Mouse (Mus musculus): Measurements from ENCODE around the gene Hcn1.

The Hcn1 gene

DNA sequence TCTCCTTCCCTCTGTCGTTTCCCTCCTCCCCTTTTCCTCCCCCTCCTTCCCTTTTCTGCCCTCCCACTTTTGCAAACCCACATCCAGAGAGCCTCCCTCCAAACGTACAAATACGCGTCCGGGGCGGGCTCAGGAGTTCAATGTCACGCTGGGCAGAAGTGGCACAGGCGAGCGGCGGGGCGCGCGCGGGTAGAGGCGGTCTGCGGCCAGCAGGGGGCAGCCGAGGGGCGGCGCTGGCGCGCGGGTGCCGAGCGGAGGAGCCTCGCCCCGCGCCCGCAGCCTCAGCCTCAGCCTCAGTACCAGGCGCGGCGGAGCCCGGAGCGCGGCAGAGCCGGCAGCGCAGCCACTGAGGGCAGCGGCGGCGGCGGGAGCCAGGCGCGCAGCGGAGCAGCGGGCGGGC, at the start of gene Hcn1:
Hcn1 (plus strand) TSS at position 140 of the 400 bp plus-strand sequence.
- peak; percentile 63 for DNase-seq

DNA sequence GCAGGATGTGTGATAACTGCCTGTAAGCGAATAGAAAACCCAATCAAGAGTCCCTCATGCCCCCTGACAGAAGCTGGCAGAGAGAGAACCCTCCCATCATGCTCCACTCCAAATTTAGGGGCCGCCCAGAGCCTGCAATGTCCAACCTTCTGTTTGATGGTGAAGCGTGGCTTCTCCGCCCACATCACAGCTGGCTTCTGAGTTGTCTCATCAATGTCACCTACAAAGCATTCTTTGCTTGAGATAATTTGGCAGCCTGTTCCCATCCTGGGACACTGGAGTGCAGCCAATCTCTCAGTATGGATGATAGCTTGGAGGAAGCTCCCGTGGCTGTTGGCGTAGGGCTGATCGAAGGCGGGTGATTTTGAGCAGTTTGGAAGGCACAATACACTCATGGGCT, 34.9 kb upstream of the Hcn1 start:
- no peak for DNase-seq

DNA sequence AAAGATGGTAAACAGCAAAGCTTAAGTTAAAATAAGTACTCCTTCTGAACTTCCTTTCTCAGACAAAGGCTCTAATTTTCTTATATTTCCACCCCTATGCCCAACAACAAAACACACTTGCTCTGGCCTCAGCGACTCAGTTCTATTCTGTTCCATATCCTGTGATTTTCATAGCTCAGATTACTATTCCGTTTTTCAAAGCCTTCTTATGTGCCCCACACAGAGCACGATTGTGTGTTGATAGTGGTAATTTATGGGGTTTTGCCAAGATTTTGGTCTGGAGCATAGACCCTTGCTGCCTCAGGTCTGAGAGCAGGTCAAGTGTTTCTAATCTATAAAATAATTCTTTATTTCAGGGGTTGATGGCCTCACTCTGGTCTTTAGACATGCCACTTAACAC, 30.4 kb upstream of the Hcn1 start:
- no peak for DNase-seq

DNA sequence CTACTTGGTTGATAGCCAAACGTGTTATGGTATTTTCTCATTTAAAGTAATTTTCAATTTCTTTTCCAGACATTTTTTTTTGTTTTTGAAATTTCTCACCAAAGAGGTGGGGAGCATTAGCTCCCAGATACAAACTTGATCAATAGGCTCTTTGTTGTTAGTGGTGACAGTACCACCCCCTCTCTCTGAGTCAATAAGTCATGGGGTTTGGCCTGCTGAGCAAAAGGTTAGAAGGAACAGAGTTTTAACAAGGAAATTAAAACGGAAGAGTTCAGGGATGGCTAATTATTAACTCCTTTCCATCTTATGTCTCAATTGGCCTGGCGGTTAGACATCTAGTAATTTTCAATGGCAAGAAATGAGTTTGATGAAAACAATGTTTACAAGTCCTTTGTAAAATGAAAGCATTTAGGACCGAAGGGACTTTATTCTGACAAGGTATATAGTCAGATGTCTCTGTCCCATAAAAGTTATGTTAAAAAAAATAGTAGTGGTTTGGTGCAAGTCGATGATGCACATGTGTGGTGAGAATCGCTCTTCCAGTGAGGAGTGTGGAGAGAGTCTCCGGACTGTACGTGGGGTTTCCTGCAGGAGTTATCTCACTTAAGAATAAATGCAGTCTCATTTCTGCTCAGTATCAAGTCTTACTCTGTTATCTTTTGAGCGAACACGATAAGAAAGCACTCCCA, 7.5 kb upstream of the Hcn1 start:
- DNase-seq: no peak

DNA sequence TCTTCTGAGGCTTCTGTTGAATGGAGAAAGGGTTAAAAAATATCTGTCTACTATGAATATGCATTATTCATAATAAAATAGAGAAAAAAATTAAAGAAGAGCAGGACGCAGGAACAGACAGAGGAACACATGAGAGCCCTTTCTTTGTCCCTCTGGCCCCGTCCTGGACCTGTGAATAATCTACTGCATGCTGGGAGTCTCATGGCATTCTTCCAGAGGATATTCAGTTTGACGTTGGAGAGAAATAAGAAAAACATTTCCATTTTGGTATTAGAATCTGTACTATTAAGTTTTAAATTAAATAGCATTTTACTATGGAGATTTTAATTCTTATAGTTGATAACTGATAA, 7.0 kb upstream of the Hcn1 start:
- no peak for DNase-seq

DNA sequence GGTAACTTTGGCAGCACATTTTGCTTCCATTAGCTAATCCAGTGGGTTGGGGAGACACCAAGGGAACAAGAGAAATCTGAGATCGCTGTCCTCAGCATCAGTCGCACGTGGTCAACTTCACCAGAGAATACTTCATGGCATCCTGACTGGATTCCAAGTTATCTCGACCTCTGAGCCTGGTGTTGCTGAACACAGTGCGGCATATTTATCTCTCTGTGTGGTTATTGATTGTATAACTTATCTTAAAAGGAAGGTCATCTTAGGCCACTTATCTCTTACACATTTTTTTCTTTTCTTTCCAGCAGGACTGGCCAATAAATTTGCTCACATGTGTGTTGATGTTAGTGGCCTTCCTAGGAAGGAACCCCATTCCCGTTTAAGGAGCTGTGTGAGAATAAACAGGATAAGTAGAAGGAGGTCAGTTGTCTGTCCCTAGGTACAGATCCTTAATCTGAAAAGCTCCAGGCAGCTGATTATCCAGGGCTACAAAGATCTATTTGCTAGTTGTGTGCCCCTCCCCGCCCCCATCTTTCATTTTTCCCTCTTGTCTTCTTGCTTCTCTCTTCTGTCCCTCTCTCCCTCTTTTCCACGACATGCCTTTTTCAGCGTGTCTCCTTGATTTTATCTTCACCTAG, 672 bp upstream of the Hcn1 start:
- DNase-seq: no peak

DNA sequence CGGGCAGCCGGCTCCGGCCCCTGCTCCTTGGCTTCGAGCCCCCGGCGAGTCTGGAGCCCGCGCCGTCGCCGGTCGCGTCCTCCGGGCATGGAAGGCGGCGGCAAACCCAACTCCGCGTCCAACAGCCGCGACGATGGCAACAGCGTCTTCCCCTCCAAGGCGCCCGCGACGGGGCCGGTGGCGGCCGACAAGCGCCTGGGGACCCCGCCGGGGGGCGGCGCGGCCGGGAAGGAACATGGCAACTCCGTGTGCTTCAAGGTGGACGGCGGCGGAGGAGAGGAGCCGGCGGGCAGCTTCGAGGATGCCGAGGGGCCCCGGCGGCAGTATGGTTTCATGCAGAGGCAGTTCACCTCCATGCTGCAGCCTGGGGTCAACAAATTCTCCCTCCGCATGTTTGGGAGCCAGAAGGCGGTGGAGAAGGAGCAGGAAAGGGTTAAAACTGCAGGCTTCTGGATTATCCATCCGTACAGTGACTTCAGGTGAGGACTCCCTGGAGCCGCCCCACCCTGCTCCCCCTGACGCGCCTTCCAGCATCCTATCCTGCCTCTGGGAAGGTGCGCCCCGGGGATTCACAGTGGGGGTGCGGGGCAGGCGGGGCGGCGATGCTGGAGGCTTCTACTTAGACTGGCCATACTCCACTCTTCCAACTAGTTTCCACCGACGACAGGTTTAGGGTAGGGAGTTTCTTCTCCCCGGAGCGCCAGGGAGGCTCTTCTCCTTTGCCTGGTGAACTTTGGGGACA, 668 bp downstream of the Hcn1 start:
- DNase-seq: no peak

DNA sequence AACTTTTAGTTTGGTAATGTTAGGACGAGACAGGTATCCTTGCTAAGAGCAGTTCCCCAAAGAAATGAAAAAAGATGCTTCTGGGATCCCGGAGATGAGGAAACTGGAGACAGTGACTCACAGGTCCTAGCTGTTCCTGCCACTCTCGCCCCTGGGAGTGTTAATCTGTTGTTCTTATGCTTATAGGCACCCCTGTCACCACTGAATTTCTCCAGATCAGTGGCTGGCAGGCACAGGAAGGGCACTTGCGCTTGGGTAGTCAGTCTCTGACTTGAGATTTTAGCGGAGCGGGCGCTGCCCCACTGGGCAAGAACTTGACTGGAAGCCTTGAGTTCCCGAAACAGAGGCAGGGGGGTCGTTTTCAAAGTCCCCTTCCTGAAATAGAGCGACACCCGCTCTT, 1.3 kb downstream of the Hcn1 start:
- DNase-seq: no peak

DNA sequence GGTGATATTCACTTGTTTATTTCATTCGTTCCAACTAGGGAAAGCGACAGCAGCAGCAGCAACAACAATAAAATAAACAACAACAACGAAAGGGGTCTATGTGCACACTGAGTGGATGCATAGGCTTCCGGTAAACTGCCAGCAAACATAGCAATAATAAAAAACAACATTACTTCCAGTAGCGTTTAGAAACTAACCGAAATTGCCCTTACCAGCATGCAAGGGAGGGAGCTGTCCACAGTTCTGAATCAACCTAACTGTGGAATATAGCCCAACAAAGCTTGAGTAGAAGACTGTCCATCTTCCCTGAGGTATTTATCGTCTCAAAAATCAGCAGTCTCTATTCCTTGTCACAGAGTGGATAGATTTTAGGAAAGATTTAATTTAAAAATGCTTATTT, 2.0 kb downstream of the Hcn1 start:
- no peak for DNase-seq

DNA sequence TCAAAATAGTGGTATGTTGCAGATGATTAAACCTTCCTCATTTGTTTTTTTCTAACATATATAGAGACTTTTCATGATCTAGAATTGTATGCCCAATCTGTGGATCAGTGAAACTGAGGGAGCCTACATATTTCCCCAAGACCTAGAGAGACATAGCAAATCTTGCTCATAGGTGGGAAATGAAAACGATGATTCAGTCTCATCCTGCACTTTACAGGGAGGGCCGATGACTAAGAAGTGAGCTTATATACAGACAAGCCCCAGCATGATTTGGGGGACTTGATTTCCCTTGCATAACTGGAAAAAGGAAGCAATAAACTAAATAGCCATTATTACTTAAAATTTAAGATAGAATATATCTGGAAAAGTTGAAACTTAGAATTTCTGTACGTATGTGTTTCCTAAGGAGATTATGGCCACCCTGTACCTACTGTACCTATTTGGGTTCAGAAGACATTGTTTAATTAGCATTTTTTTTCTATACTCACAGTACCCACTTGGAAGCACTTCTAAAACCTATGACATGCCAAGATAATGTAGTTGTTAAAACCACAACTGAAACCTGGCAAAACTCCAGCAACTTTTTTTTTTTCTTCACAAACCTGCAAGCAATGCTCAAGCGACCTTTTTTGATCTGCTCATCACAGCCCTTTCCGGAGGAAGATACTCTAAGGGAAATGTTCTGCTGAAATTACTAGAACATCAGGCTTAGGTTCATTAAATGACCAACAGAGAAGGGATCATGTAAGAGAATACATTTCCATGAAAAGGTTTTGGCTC, 3.0 kb downstream of the Hcn1 start:
- no peak for DNase-seq

DNA sequence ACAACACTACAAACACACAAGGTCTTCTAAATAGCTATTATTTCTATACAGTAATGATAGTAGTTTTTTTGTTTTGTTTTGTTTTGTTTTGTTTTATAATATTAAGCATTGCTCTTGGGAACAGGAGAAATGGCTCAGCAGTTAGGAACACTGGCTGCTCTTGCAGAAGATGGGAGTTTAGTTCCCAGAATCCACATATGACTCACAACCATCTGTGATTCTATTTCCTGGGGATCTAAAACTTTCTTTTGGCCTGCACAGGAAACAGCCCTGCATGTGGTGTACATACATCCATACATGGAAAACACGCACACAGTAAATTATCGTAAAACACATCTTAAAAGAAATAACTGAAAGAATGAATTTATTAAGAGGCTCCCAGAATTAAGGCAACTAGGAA, 9.8 kb downstream of the Hcn1 start:
- DNase-seq: no peak

DNA sequence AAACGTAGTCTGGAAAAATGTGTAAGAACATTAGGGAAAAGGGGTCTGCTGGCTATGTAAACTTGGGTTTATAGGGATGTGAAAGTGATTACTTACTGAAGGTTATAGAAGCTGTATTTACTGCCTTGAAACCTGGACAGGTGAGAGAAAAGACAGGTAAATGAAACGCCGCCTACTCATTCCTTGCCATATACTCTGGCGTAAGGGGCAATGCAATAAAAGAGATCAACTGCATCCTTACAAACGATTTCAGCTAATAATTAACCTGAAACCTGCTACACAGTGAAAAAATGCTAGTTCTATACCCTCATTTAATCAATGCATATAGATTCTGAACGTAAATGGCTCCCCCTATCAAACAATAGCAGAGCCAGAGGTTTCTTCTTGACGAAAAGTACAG, 17.4 kb downstream of the Hcn1 start:
- DNase-seq: no peak

DNA sequence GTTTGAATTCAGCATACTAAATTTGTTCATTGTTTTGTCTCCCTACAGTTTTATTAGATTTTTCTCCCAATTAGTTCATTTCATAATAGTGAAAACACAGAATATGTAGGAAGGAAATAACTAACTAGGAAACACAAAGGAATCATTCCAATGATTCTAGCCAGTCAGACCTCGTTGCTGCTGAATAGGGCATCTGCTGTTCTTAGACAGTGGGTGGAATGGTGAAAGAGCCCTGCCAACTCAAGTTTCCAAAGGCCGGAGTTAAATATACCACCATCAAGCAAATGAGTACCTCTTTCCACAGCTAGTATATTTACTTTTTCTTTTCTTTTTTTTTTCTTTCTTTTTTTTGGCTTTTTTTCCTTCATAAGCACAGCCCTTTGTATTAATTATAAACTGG, 55.4 kb downstream of the Hcn1 start:
- DNase-seq: no peak

DNA sequence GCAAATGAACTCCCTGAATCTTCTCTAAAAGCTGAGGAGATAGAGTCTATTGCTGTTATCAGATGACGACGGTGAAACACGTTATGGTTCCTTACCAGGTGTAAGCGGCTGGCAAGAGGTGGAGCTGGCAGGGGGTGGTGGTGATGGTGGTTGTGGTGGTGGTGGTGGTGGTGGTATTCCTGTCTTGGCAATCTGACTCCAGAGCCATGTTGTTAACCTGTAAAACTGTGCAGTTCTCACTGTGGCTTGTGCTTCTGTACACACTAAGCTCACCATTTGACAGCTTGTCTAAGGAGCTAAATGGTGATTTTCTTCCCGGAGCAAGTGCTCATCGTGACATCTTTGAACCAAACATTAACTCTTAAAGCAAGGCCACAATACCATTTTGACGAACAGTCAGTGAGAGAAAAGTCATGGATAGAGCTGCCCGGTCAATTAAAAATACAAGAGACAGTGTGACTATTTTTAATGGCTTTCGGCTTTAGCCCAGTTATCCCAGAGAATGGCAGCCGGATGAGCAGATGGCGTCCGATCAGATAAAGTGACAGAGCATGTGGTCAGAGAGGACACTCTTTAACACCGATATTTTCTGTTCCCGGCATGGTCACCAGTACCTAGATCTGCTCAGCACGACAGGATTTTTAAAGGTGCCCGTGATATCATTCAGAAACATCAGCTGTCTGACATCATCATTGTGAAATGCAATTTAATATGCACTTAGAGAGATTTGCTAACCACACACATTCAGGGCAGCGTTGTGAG, 56.5 kb downstream of the Hcn1 start:
- DNase-seq: no peak

DNA sequence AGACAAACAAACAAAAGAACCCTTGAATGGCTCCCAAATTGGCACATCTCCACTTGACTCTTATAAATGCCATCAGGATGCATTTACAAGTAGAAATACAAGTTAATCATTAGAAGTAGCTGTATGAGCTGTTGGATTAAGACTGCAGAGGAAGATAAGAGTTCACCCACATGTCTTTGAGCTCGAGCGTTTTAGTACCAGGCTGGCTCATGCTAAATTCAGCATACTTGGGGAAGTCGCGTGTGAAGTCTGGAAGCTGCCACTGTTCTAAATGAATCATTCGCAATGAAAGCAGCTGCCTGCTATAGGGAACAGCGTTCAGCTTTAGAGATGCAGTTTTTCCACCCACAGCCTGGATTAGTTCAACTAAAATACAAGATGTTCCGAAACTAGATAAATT, 57.4 kb downstream of the Hcn1 start:
- DNase-seq: no peak

DNA sequence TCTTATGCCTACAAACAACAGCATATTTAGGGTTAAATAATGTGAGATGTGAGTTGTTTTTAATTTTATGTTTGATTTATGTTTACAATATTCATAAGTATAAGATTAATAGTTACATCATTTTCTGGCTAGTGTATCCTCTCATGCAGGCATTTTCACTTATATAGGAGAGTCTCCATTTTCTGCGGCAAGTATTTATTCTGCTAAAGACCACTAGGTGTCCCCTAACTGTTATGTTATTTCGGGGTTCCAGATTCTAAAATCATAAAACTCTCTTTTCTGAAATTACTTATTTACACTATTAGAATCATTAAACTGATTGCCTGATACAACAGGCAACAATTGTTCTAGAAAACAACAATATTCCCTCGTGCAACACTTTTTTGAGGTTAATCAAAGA, 60.5 kb downstream of the Hcn1 start:
- no peak for DNase-seq

DNA sequence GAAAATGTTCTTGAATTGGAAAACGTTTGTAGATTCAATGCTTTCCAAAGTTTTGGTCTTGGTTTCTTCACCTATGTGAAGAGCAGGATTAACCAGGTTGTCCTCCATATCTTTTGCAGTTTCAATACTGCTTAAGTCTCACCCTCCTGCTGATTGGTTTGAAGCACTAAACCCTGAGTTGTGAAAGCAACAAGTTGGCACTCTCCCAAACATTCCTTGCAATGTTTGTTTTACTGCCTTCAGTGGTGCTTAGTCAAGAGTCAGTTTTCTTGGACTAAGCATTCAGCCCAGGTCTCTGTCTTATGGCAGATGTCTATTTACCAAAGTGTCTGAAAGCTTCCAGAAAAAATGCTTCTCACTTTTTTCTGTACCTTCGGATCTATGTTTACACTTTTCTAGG, 67.2 kb downstream of the Hcn1 start:
- DNase-seq: no peak

DNA sequence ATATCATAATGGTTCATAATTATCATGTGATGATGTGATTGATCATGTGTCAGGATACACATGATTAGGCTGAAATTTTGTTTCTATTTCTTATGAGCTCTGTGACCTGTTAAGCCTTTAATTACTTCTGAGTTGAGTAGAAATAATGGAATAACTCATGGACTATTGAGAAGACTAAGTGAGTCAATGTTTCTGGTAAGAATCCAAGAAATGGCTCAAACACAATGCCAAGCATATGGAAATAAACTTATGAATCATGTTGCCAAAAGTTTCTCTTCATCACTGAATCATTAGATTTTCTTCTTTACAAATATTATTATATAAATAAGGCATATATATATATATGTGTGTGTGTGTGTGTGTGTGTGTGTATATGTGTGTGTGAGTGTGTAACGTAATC, 69.7 kb downstream of the Hcn1 start:
- DNase-seq: no peak

DNA sequence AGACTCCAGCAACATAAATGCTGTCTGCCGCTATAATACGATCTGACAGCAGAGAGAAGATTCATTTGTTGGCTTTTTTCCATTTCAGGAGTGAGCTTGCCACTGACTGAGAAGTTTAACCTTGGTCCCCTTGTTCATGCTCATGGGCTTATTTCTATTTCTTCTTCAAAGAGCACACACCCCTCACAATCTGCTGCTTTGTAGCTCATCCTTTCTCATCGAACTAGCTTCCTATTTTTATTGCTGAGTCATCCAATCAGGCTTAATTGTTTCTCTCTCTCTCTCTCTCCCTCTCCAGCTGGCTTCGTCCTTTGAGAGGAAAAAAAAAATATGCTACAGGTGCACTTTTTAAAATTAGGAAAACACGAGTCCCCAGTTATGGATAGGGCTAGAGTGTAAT, 74.3 kb downstream of the Hcn1 start:
- DNase-seq: no peak

DNA sequence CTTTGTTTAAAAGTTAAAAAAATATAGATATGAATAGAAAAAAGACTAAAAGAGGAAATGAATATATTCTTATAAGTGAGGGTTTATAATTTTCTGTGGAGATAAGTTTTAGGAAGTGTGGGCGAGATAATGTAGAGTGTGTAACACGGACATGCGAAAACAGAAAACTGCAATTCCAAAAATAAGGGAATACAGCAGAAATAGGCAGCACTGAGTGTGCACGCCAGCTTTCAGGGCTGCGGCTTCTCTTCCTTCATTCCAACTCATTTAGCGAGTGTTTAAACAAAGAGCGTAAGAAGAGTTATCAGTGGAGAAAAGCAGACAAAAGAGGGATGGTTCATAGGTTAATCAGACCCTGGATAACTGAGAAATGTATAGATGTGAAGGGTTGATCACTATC, 85.5 kb downstream of the Hcn1 start:
- DNase-seq: no peak

DNA sequence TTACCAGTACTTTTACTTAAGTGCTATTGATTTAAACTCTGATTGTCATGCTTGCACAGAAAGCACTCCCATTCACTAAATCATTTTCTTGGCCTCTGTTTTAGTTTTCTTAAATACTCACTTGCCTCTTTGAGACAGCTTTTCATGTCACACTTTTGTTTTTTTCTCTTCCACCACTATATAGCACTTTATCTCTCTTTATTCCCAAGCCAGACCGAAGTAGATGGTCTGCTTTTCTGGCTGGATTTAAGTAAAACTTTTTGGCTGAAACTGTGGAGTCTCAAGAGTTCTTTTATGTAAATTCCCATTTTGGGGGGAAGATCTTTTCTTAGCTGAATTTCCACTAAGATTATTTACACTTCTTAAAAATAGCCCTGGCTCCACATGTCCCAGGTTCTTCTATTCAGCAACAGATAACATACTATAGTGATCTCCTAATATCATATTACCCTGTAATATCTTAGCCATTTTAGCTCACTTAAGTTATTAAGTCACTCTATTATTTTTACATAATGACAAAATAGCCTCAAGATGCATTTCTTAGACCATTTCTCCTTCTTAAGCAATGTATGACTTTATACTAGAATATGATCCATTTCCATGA, 92.7 kb downstream of the Hcn1 start:
- no peak for DNase-seq

DNA sequence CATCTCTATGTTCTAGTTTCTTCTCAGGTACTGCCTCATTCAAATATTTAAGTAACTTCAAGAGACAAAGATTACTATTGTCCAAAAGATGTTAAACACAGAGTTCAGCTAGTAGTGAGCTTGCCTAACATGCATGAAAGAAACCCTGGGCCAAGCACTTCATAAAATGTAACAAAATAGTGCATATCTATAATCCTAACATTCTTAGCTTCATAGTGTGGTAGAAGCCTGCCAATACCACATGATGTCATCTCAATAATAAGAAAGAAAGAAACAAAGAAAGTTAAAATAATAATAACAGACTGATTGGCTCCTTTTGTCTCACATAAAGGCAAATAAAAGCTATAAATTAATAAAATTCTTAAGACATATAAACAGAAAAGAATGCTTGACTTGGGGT, 103.5 kb downstream of the Hcn1 start:
- DNase-seq: no peak

DNA sequence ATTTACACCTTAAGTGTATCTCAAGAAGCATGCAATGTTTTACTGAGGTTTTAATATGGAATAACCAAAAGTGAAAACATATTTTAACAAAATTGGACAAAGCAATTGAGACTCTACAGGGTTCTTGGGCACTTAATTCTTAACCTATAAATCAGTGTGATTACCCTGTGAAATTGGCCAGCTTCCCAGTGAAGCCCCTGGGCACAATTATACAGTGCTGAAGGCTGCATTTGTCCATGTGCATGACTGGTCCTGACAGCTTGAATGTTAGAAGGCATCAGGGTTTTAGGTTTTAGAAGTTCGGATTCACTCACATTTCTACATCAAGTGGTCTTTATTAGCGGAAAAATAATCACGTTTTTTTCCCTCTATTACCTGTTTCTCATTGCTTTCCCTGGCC, 103.9 kb downstream of the Hcn1 start:
- no peak for DNase-seq
